Mouse (Mus musculus) gastrocnemius, postnatal 36 days (tissue): Measurements from ENCODE around the gene Zfp524. TPM values are rescaled to one million over a fixed set of nuclear protein-coding genes. Genes with fewer than 3 reads are reported as not detected.

ENCODE experiments used
- DNase-seq, 2 experiments: peaks; one replicate each; pipeline ENCODE4 v3.0.0; 2022
- intact Hi-C: fragments of 180-260 bp; cut with DNase I; formaldehyde crosslinking; loops from one replicate; pipeline ENCODE4 v1.15.1; 2025
- total RNA-seq, 2 experiments: library from RNA; stranded (reverse); gene quantifications; 2 replicates each; pipeline ENCODE4 v1.2.3; 2021

Zfp524 gene
- total RNA-seq, 2 experiments from 2014 or later, result 6.9 TPM

DNA sequence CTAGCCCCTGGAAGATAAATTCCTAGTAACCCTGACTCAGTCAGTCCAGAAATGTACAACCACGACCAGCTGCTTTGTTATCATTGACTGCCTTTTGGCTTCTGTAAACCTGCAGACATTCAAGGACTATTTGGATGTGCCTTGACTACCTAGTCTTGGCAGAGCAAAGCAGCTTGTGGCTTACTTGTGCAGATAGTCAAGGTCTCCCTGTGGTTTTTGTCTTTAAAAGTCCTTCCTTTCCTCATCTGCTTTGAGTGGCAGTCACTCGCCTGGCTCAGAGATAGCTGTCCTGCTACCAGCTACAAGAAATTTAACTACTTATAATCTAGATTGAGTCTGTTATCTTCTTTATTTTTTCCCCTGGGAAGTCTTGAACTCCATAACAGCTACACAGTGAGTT, 30.8 kb downstream of the Zfp524 start:
- intact Hi-C loops, result no loop called here

DNA sequence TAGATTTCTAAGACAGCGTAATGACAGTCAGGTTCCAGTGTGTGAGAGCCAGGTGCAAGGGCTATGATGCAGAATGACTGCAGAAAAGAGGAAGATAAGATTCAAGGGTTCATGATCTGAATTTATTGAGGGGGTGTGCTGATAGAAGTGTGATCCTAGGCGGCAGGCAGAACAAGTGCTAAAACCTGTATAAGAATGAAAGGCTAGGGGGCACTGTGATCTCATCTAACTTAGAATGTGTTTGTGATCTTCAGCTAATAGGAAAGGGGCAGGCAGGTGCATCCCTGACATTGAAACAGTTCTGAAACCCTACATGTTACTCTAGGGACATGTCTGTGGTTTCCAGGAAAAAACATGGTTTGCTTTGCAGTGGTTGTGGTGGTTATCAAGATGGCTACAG, 31.9 kb downstream of the Zfp524 start:
- intact Hi-C loops, result loop anchor here (2.0 kb wide), 1 partner anchor 103 kb away; no protein-coding TSS in a partner anchor
- no peak for DNase-seq

More for the DNA sequence above, 30.8 kb downstream of the Zfp524 start:
- no peak for DNase-seq

DNA sequence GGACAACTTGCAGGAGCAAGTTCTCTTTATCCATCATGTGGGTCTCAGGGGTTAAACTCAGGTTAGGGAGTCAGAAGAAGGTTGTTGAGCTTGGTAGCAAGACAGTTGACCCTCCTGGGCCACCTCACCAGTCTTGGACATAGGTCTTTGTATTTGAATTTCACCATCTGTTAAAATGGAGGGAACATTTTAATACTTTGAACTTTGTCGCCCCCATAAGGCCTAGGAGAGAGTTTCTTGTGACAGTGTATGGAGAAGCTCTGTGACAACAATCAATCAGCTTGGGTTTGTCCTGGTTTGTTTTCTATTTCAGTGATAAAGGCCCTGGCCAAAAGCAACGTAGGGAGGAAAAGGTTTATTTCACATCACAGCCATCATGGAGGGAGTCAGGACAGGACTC, 33.1 kb downstream of the Zfp524 start:
- DNase-seq, result no peak
- intact Hi-C loops, result loop anchor here (2.0 kb wide), 1 partner anchor 105 kb away; no protein-coding TSS in a partner anchor

DNA sequence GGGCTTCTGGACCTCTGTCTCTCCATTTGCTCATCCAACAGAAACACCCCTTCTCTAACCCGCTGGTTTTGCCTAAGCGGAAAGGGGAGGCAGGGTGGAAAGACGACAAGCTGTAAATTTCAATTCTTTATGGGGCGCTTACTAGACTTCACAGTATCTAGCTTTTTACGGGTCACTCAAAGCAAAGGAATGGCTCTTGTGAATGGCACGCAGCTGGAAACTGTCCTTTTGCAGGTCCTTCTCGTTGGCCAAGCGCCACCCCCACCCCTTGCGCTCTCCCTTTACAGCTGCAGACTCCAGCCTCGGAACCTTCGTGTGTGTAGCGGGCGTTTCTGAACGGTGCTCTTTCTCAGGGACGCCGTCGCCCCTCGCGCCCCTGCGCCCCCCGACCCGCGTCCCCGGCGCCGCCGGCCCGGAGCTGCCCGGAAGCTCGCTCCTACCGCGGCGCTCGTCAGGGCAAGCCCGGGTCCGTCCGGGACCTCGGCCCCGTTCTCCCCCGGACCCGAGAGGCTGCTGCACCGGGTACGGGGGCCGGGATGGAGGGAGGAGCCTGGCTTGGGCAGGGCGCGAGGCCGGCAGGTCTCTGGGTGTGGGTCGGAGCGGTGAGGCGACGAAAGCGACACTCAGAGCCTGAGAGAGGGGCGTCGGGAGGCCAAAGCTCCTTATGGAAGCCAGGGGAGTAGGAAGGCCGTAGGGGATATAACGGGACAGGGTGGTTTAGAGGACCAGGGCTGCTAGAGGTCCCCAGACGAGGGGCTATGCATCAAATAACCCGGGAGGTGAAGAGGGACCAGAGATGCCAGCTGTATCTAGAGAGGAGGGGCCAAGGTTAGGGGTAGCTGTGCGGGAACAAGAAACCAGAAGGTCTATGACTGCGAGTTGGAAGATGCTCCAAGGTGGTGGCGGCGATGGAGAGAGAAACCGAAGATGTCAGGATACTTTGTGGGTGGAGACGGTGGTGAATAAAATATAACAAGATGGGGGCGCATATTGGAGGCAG, 37.3 kb downstream of the Zfp524 start, which contains the start of gene Zfp580:
TSS of gene Zfp580 (plus strand) at position 346 of the 1,000 bp plus-strand sequence.
- intact Hi-C loops, result loop anchor here (5.0 kb wide), 1 partner anchor 44 kb away; no protein-coding TSS in a partner anchor
- peak; percentile 66 to 79 for DNase-seq

DNA sequence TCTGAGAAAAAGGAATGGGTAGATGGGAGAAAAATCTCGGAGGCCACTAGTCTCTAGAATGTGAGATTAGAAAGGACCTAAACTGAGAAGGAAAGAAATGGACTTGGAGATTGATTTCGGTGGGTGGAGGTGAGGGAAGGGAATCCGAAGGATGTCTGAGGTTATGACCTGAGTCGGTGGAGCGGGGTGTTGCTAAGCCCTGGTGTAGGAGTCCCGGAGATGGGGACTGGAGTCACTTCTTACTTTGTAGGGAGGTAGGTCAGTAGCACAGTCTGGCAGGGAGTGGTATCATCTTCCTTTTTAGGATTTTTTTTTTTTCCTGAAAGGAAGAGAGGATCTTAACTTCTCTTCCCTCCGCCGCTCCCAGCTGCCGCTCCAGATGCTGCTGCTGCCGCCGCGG, 38.2 kb downstream of the Zfp524 start:
- intact Hi-C loops, result loop anchor here (5.0 kb wide), 1 partner anchor 45 kb away; no protein-coding TSS in a partner anchor
- no peak for DNase-seq

DNA sequence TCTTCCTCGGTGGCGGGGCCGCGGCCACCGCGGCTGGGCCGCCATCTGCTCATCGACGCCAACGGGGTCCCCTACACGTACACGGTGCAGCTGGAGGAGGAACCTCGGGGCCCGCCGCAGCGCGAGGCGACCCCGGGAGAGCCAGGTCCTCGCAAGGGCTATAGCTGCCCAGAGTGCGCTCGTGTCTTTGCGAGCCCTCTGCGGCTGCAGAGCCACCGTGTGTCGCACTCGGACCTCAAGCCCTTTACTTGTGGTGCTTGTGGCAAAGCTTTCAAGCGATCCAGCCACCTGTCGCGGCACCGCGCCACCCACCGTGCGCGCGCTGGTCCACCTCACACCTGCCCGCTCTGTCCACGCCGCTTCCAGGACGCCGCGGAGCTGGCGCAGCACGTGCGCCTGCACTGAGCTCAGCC, 38.7 kb downstream of the Zfp524 start:
- intact Hi-C loops, result loop anchor here (5.0 kb wide), 1 partner anchor 46 kb away; no protein-coding TSS in a partner anchor
- no peak for DNase-seq

DNA sequence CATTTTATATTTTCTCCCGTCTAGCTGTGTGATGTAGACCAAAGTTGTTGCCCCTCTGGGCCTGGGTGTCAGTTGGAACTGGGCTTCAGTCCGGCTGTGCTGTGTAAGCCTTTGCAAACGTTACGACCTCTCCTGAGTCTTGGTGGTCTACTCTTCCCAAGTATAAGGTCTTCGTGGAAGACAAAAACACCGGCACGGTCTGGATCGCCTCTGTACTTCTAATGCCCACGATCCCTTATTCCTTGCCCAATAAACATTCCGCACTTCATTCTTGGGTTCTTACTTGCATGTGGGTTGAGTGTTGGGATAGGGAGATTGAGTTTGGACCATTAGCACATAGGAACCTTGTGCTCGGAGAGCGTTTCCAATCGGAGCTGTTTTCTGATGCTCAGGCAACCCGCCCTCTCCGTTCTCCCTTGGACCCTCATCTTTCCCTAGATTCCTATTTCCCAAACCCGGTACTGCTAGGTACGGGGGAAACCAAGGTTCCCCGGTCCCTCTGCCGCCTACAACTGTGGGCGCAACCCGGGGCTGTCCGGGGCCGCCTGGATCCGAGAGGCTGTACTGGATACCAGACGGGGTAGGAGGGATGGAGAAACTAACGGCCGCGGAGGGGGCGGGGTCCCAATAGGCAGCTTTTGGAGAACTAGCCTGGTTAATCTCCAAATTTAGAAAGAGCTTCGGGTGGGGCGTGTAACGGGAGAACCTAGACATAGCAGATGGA, 39.4 kb downstream of the Zfp524 start:
- intact Hi-C loops, result loop anchor here (5.0 kb wide), 1 partner anchor 46 kb away; no protein-coding TSS in a partner anchor

DNA sequence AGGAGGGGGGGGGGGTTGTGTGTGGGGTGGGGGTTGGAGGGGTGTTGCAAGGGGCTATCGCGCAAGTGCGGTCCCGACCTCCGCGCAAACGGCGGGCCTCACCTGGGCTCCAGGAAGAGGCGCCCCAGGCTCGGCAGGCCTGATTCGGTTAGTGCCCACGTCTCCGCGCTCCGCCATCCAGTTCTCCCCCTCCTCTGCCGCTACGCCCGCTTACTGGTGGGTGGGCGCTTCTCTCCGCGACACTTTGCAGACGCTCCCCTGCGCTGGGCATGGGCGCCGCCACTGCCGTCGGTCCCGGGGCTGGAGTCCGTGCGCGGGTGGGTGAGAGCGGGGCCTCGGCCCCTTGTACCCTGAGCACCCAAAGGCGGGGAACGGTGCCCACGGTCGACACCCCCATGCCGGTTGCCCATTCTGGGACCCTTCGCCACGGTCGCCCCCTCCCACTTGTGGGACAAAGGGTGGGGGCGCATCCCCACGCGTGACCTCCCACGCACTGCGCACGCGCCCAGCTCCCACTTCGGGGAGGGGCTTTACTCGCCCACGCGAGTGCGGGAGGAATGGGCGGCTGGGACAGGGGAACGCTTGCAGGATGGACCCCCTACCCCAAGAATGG, 42.5 kb downstream of the Zfp524 start:
- intact Hi-C loops, result no loop called here
- DNase-seq, result no peak

More for the DNA sequence above, 39.4 kb downstream of the Zfp524 start:
- DNase-seq, result no peak

DNA sequence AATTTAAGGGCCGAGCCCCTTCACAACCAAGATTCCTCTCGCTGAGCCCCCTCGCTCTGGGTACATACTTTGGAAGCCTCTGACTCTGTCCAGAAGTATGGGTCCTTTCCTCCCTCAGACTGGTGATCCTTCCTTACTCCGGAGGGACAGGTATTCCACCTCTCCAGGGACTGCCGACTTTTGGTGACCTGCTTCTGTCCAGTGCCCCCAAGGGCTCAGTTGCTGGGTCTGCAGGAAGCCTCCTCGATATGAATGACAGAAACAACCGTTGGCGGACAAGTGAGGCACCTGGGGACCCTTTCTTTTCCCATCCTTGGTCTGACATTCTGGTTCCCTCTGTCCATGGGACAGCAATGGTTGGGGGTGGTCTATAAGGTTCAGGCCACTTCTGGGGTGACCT, 43.2 kb downstream of the Zfp524 start:
- DNase-seq, result no peak
- intact Hi-C loops, result no loop called here

DNA sequence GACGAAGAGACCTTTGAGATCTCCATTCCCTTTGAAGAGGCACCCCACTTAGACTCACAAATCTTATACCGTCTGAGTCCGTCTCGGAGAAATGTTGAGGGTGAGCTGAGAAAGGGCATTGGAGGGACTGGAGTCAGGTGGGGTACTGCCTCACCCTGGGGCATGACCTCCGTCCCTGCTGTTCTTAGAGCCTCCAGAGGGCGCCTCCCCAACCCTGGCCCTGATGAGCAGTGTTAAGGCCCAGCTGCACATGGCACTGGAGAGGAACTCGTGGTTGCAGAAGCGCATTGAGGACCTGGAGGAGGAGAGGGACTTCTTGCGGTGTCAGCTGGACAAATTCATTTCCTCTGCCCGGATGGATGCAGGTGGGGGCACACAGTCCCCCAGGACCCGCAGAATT, 43.6 kb downstream of the Zfp524 start:
- intact Hi-C loops, result loop anchor here (2.0 kb wide), 1 partner anchor 19 kb away; the partner anchor contains the start of gene Zfp784
- DNase-seq, result no peak

DNA sequence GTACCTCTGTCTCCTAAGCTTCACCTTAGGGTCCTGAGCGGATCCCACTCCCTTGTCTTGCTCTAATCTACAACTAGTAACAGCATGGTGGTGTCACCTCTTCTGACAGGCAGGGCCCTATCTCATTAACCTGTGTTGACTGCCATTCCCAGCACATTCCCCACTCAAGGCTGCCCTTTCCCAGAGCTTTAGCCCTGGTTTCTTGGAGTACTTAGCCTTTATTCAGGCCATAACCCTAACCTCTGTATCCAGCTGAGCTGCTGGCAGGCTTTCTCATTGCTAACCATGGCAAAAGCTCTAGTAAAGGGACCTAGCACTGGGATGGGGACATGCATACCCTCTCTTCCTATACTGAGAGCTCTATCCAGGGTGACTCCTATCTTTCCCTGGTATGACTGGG, 44.4 kb downstream of the Zfp524 start:
- intact Hi-C loops, result loop anchor here (2.0 kb wide), 1 partner anchor 20 kb away; the partner anchor contains the start of gene Zfp784

DNA sequence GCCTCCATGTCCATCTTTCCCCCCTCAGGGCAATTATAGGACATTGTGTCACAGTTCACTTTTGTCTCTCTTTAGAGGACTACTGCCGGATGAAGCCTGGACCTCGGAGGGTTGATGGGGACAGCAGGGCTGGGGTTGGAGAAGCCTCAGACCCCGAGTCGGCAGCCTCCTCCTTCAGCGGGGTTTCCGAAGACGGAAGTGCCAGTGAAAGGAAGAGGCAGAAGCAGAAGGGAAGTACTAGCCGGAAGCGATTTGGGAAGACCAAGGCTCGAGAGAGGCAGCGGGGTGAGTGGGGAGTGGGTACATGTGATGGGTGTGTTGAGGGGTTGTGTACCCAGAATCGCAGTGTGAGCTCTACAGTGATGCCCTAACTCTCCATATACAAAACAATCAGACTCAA, 45.2 kb downstream of the Zfp524 start:
- no peak for DNase-seq
- intact Hi-C loops, result loop anchor here (2.0 kb wide), 1 partner anchor 21 kb away; the partner anchor contains the start of gene Zfp784

More for the DNA sequence above, 44.4 kb downstream of the Zfp524 start:
- DNase-seq, result no peak

DNA sequence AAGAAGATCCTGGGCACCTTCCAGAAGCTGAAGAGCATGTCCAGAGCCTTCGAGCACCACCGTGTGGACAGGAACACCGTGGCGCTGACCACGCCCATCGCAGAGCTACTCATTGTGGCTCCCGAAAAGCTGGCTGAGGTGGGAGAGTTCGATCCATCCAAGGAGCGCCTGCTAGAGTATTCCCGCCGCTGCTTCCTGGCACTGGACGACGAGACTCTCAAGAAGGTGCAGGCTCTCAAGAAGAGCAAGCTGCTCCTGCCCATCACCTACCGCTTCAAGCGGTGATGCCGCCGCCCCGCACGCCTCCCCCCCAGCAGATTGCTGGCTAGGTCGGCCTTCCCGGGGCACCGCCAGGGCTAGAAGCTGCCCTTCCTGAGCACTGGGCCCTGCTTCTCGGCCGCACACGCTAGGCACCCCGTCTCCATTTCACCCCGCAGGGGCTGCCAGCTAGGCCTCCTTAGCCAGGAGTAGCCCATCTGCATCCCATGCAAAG, 46.1 kb downstream of the Zfp524 start:
- DNase-seq, result peak; percentile 57 to 73
- intact Hi-C loops, result no loop called here

DNA sequence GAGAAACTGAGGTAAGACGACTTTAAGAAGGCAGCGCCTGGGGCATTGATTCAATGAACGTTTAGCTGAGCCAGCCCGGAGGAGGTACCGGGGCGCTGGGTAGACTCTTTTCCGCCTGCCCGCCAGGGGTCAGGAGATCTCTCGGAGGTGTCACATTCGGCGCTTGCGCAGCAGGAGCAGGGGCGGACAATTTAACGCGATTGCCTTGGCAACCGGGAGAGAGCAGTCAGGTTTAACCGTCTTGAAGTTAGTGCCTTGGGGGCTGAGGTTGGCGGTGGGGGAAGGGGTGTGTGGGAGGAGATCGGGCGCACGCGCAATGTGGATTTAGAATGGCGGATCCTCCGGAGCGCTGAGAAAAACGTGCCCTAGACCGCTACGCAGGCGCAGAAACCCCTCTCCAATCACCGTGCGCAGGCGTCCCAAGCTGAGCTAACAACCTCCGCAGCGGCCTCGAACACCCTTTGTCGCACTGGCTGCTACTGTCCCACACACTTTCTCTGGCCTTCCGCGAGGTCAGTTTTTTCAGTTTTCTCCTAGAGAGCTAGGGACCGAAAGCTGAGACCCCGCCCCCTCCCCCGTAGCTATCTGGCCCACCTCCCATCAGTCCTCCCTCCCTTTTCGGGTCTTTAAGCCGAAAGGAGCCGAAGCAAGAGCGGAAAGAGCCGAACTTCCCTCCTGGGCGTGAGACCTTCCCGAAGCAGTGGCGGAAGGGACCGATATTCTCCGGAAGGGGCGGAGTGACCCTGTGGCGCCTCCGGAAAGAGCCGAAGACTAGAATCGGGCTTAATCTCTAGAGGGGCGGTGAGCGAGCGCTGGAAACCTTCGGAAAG, 46.9 kb downstream of the Zfp524 start:
- DNase-seq, result peak; percentile 96 to 98
- intact Hi-C loops, result no loop called here

DNA sequence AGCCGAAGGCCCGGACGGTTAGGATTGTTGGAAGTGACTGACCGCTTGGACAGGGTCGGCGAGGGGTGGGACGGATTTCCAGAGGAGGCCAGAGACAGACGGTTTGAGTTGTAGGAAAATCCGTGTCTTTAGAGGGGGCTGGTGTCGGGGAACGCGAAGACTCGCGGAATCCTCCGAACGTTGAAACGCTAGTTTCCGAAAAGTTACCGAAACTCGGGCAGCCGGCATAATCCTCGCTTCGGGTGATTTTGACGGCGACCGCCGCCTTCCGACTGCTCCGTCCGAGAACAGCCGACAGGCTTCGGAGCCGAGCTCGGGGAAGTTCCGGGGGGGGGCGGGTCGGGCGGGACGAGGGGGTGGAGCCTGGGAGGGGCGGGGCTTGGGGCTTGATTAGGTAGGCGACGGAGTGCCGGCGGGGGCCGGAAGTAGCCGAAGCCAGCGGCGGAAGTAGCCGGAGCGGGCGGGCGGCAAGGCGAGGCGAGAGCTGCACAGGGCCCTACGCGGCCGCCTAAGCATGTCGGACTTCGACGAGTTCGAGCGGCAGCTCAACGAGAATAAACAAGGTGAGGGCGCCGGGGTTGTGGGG, 47.7 kb downstream of the Zfp524 start, which contains the start of gene U2af2:
TSS of gene U2af2 (plus strand) at position 370 of the 586 bp plus-strand sequence.
- intact Hi-C loops, result no loop called here
- DNase-seq, result peak; percentile 91

DNA sequence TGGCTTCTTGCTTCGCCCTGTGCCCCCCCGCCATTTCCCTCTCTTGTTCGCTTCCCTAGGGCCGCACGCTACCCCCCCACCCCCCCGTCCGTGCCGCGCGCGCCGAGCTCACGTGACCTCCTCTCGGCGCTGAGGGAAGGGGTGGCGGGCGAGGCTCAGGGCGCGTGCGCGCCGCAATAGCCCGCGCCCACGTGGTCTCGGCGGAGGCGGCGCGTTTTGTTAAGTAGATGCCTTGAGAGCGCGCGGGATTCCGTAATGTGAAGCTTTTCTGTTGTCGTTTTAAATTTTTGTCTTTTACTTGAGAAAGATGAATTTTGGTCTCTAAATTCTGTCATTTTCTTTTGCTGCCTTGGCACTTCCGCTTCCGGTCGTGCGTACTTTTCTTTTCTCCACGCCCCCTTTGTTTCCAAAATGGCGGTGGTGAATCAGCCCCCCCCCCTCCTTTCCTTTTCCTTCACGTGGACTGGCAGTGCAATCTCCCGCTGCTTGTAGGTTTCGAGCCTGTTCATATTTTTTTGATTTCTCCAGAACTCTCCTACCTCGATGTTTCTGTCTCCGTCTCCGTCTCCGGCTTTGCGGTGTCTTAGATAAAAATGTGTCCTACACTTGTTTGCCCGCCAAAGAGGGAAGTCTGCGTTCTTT, 48.3 kb downstream of the Zfp524 start:
- intact Hi-C loops, result no loop called here
- peak in 1 of 2 experiments; percentile 52 for DNase-seq

DNA sequence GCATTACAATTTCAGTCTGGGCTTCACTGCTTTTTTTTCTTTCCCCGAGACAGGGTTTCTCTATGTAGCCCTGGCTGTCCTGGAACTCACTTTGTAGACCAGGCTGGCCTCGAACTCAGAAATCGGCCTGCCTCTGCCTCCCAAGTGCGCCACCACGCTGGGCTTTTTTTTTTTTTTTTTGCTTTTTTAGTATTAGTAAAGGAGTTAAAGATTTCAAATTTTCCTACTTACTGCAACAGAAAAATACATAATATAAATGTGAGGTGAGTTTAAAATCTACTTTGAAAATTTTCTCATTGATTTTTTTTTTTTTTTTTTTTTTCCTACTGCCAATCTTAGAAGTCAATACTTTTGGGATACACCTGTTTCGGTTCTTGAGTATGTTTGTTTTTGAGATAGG, 50.7 kb downstream of the Zfp524 start:
- no peak for DNase-seq
- intact Hi-C loops, result no loop called here
